Mouse (Mus musculus) myocyte (in vitro differentiated cells): ENCODE results near the gene Sh3rf1.

Experiments
- CEBPB ChIP-seq: IDR thresholded peaks from 2 replicates; pipeline ENCODE4 v1.6.1; 2011; ENCODE audit warnings: mild to moderate bottlenecking, moderate library complexity; ENCODE audit not compliant: poor library complexity, insufficient read depth, severe bottlenecking
- E2F4 ChIP-seq: IDR thresholded peaks from one replicate; pipeline ENCODE4 v1.6.1; 2011; ENCODE audit warnings: mild to moderate bottlenecking, control low read depth, moderate library complexity; ENCODE audit not compliant: insufficient read depth
- MAX ChIP-seq: IDR thresholded peaks from one replicate; pipeline ENCODE4 v1.6.1; 2011; ENCODE audit warnings: low read depth, mild to moderate bottlenecking, control low read depth
- POLR2A ChIP-seq: IDR thresholded peaks from one replicate; pipeline ENCODE4 v1.6.1; 2011; ENCODE audit warnings: low read depth, mild to moderate bottlenecking, control low read depth, moderate library complexity; ENCODE audit not compliant: insufficient read length
- SRF ChIP-seq: IDR thresholded peaks from one replicate; pipeline ENCODE4 v1.6.1; 2011; ENCODE audit warnings: low read depth; ENCODE audit not compliant: control insufficient read depth, insufficient read length
- TCF12 ChIP-seq: IDR thresholded peaks from one replicate; pipeline ENCODE4 v1.6.1; 2011; ENCODE audit warnings: mild to moderate bottlenecking, control low read depth; ENCODE audit not compliant: poor library complexity, insufficient read depth, severe bottlenecking
- USF1 ChIP-seq: IDR thresholded peaks from one replicate; pipeline ENCODE4 v1.6.1; 2011; ENCODE audit warnings: low read depth, mild to moderate bottlenecking, control low read depth, moderate library complexity

DNA sequence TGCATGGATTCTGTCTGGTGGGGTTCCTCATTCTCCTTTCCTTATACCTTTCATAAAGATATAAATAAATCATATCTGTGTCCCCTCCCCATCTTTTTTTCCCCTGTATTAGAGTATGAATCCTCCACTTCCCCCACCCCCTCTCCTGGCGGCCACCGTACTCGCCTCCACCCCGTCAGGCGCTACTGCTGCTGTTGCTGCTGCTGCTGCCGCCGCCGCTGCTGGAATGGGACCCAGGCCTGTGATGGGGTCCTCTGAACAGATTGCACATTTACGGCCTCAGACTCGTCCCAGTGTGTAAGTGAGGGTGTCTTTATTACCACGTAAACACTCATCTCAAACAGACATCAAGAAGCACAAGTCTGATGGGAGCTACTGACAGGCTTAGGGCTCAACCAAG lies 137.8 kb downstream of the Sh3rf1 start:
- TF ChIP-seq CEBPB: no peak
- no peak for TF ChIP-seq POLR2A
- no peak for TF ChIP-seq TCF12
- TF ChIP-seq USF1: no peak
- no peak for TF ChIP-seq E2F4
- TF ChIP-seq SRF: no peak
- TF ChIP-seq MAX: no peak
